Mouse (Mus musculus) lung, adult 18-20 months (tissue): Measurements from ENCODE around the gene Lhpp.

Source experiments
- DNase-seq, 2 experiments: peaks; one replicate each; pipeline ENCODE4 v3.0.0; 2022; ENCODE audit warnings: mixed read lengths in 2 of 2

The Lhpp gene

GRCm38 (mm10) chr7:132599071-132599975 lies 11.1 kb upstream of the Lhpp start, which contains the start of gene Nkx1-2:
Gene Nkx1-2 (minus strand): TSS chr7:132599637.
- no peak for DNase-seq

GRCm38 (mm10) chr7:132600026-132600425 lies 10.4 kb upstream of the Lhpp start:
- DNase-seq: no peak

GRCm38 (mm10) chr7:132600926-132601325 lies 9.5 kb upstream of the Lhpp start:
- DNase-seq: no peak

- no peak for DNase-seq
These were observed 5.7 kb upstream of the Lhpp start for GRCm38 (mm10) chr7:132604720-132605119.

- DNase-seq: peak in 1 of 2 experiments; percentile 10
These were observed 4.7 kb upstream of the Lhpp start for GRCm38 (mm10) chr7:132605689-132606088.

GRCm38 (mm10) chr7:132608316-132609020 lies 2.0 kb upstream of the Lhpp start:
- no peak for DNase-seq

- DNase-seq: no peak
These were observed 1.1 kb downstream of the Lhpp start for GRCm38 (mm10) chr7:132611530-132611929.

GRCm38 (mm10) chr7:132615346-132615745 lies 4.9 kb downstream of the Lhpp start:
- DNase-seq: peak in 1 of 2 experiments; percentile 18

- no peak for DNase-seq
These were observed 6.0 kb downstream of the Lhpp start for GRCm38 (mm10) chr7:132616391-132616790.

- no peak for DNase-seq
These were observed 6.7 kb downstream of the Lhpp start for GRCm38 (mm10) chr7:132617021-132617564.

GRCm38 (mm10) chr7:132619549-132619948 lies 9.1 kb downstream of the Lhpp start:
- DNase-seq: no peak

- no peak for DNase-seq
These were observed 9.8 kb downstream of the Lhpp start for GRCm38 (mm10) chr7:132619975-132620918.

- DNase-seq: no peak
These were observed 13.7 kb downstream of the Lhpp start for GRCm38 (mm10) chr7:132624161-132624560.

- no peak for DNase-seq
These were observed 15.7 kb downstream of the Lhpp start for GRCm38 (mm10) chr7:132626174-132626573.

- DNase-seq: no peak
These were observed 17.0 kb downstream of the Lhpp start for GRCm38 (mm10) chr7:132627448-132627847.

- no peak for DNase-seq
These were observed 20.9 kb downstream of the Lhpp start for GRCm38 (mm10) chr7:132631313-132631712.

GRCm38 (mm10) chr7:132637292-132637691 lies 26.9 kb downstream of the Lhpp start:
- DNase-seq: peak in 1 of 2 experiments; percentile 73

- peak; percentile 24 to 59 for DNase-seq
These were observed 28.1 kb downstream of the Lhpp start for GRCm38 (mm10) chr7:132638446-132639087.

GRCm38 (mm10) chr7:132640946-132641345 lies 30.5 kb downstream of the Lhpp start:
- no peak for DNase-seq

- no peak for DNase-seq
These were observed 31.2 kb downstream of the Lhpp start for GRCm38 (mm10) chr7:132641606-132642005.

- DNase-seq: no peak
These were observed 34.3 kb downstream of the Lhpp start for GRCm38 (mm10) chr7:132644605-132645279.
